Mouse (Mus musculus) T-cell, adult 2 months (primary cell): ENCODE measurements at regions not wholly inside any gene's neighbourhood (a gene's known extent, or its start where the extent isn't known, plus 50 kb on each side); places are given as distances from the start of the nearest gene placed in this dataset.

ENCODE experiments used
- DNase-seq: peaks from one replicate; pipeline ENCODE4 v3.0.0; 2022; ENCODE audit warnings: low spot score

- DNase-seq, result no peak
Measured at GRCm38 (mm10) chr3:8004271-8004670, 1384.0 kb upstream of the 1700008P02Rik start.

- no peak for DNase-seq
Measured at GRCm38 (mm10) chr3:8001027-8001426, 1380.8 kb upstream of the 1700008P02Rik start.

GRCm38 (mm10) chr3:7992322-7992721 lies 1372.1 kb upstream of the 1700008P02Rik start:
- no peak for DNase-seq

GRCm38 (mm10) chr3:7973287-7973686 lies 1353.0 kb upstream of the 1700008P02Rik start:
- no peak for DNase-seq

GRCm38 (mm10) chr3:7953911-7954310 lies 1333.7 kb upstream of the 1700008P02Rik start:
- no peak for DNase-seq

- no peak for DNase-seq
Measured at GRCm38 (mm10) chr3:7943646-7944381, 1323.6 kb upstream of the 1700008P02Rik start.
